Mouse (Mus musculus): Measurements from ENCODE around the gene Slc24a2.

DNA sequence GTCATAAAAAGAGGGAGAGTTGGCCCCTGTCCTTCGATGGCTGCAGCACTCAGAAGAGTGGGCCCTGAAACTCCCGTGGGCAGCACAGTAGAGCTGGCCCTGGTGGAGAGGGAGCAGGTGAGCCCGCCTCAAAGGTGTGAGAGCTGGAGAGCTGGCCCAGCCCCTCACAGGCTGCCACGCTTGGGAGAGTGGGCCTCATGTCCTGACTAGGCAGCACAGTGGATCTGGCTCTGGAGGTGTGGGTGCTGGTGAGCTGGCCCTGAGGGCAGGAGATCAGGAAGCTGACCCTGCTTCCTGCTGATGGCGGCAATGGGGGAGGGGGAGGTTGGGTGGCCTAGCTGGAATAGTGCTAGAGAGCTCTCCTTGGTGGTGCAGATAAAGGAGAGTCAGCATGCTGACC is 129.3 kb downstream of the Slc24a2 start:
- no peak for TF ChIP-seq CTCF (IDR thresholded peaks at IDR 0.05; ENCODE audit: borderline replicate concordance, control insufficient read depth, extremely low read depth, insufficient read depth, low read length, poor library complexity)
- TF ChIP-seq POLR2A (IDR thresholded peaks at IDR 0.05; ENCODE audit: control insufficient read depth, extremely low read depth, insufficient read depth, low read length, poor library complexity) = no peak
